Mouse (Mus musculus) 416B (cell line): Measurements from ENCODE around the gene E330034G19Rik.
"Not testable (repeated sequence)": the region's sequence is repeated elsewhere in the genome, so short reads cannot be mapped to it uniquely, and the experiment has no call there.

Experiments
- DNase-seq: peaks from one replicate; pipeline ENCODE4 v3.0.0; 2011; ENCODE audit warnings: low read depth

Gene E330034G19Rik

DNA sequence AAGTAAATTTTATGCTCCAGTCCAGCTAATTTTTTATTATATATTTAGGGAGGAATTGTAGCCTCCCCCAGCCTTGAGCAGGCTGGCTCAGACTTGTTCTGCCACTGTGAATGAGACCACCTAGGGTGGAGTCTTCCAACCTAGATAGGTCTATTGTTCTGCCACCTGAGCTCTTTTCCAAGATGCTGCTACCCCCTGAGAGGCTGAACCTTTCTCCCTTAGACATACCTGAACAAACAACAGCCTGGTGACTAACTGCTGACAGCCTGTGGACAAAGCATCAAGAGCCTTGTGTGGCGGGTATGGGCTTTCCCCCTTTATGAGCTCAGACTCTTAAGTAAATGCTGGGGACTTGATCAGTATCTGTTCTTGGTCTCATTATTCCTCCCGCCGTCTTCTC is 54.0 kb downstream of the E330034G19Rik start:
- not testable (repeated sequence) for DNase-seq

- DNase-seq = peak; percentile 88
Observed at GRCm38 (mm10) chr14:24358295-24358951, 65.4 kb downstream of the E330034G19Rik start.
